Mouse (Mus musculus) intestine, postnatal 0 days (tissue): ENCODE measurements at regions not wholly inside any gene's neighbourhood (a gene's known extent, or its start where the extent isn't known, plus 50 kb on each side); places are given as distances from the start of the nearest gene placed in this dataset.

Experiments
- ATAC-seq: fragments of 200-750 bp; cut with Nextera tagmentation; 2 replicates; pipeline ENCODE4 v1.8.0; 2017; ENCODE audit warnings: mild to moderate bottlenecking, moderate TSS enrichment, moderate library complexity
- H3K27ac ChIP-seq: fragments of 300-500 bp; sonication (generic); 2 replicates; pipeline ENCODE4 v1.5.1; 2014; ENCODE audit warnings: mild to moderate bottlenecking, low read depth, low read length, moderate library complexity
- H3K27me3 ChIP-seq: fragments of 300-500 bp; sonication (generic); replicated peaks from 2 replicates; pipeline ENCODE4 v1.6.1; 2014; ENCODE audit warnings: low read length, mixed read lengths; ENCODE audit not compliant: control insufficient read depth, insufficient read depth
- H3K36me3 ChIP-seq: fragments of 300-500 bp; sonication (generic); 2 replicates; pipeline ENCODE4 v1.6.1; 2014; ENCODE audit warnings: mild to moderate bottlenecking, moderate library complexity; ENCODE audit not compliant: control insufficient read depth, insufficient read depth
- H3K4me1 ChIP-seq: fragments of 300-500 bp; sonication (generic); replicated peaks from 2 replicates; pipeline ENCODE4 v1.6.1; 2014; ENCODE audit warnings: antibody characterized with exemption, low read length, mixed read lengths; ENCODE audit not compliant: control insufficient read depth, insufficient read depth
- H3K4me2 ChIP-seq: fragments of 300-500 bp; sonication (generic); replicated peaks from 2 replicates; pipeline ENCODE4 v1.6.1; 2014; ENCODE audit warnings: low read depth, mild to moderate bottlenecking, moderate library complexity
- H3K4me3 ChIP-seq: fragments of 300-500 bp; sonication (generic); 2 replicates; pipeline ENCODE4 v1.5.1; 2014; ENCODE audit warnings: low read depth, low read length
- H3K9ac ChIP-seq: fragments of 300-500 bp; sonication (generic); 2 replicates; pipeline ENCODE4 v1.6.1; 2014; ENCODE audit warnings: mild to moderate bottlenecking, low read depth, low read length
- H3K9me3 ChIP-seq: fragments of 300-500 bp; sonication (generic); 2 replicates; pipeline ENCODE4 v1.6.1; 2016; ENCODE audit warnings: mixed run types; ENCODE audit not compliant: control insufficient read depth
- CTCF ChIP-seq: sonication (generic); IDR thresholded peaks from 2 replicates; pipeline ENCODE4 v1.5.1; 2016; ENCODE audit warnings: low read depth, mild to moderate bottlenecking, control low read depth, antibody characterized with exemption, moderate library complexity
- WGBS: fragments of 180-500 bp; shearing (Covaris S2); extraction: QIAGEN DNeasy Blood & Tissue Kit; methylation state at CpG from one replicate; pipeline ENCODE4 v1.1.7; 2014; 5-methylcytosine and 5-hydroxymethylcytosine counted together

DNA sequence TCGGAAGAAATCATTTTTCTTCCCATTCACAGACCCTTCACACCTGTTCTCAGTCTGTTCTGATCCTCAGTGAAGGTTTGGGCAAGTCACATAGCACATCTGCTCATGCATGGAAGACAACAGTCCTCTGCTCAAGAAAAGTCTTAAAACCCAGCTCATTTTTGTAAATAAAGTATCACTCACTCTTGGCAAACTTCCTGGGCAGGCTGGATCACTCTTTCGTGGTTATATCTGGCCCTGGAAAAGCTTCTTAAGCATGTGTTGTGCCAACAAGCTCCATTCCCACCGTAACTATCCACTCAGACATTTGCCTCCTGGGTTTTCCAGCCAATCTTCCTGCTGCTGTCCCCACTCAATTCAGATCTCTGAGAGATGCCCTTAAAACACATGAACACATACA is 103.2 kb upstream of the Cep85l start:
- WGBS, result 68% methylated on average over 3 of the region's 3 CpGs
- no peaks in the 10 kb centered on the region for H3K27me3 ChIP-seq
- no peak overlapping the region for H3K27ac ChIP-seq

DNA sequence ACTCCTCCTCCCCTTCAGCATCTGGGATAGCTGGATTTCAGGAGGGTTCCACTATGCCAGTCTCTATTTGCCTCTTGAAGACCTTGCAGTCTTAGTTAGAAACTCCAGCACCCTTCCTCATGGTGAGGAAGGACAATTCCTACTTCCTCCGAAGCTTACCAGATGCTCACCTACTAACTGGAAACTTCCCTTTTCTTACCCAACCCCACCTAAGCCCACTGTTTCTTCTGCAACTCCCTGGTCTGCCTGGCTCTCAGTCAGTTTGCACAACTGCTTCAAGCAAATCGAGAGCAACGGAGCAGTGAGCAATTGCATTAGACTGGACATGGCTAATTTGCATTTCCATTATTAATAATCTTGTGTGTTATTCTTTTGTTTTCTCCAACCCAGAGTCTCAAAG is 90.5 kb upstream of the Cep85l start:
- 87% methylated on average over 3 of the region's 3 CpGs for WGBS
- no peak overlapping the region for H3K9ac ChIP-seq
- H3K4me1 ChIP-seq, result no peaks in the 10 kb centered on the region
- H3K27ac ChIP-seq, result no peak overlapping the region
- 0 out of 2 replicates have a peak, but pooled peaks cover 4% of the 10 kb centered on the region for H3K9me3 ChIP-seq
- TF ChIP-seq CTCF, result no peak
- H3K36me3 ChIP-seq, result no peaks in the 10 kb centered on the region
- no peak for ATAC-seq
- H3K4me3 ChIP-seq, result no peak overlapping the region
- no peaks in the 10 kb centered on the region for H3K27me3 ChIP-seq
- H3K4me2 ChIP-seq, result no peak overlapping the region

More for the DNA sequence above, 103.2 kb upstream of the Cep85l start:
- H3K4me2 ChIP-seq, result no peak overlapping the region
- TF ChIP-seq CTCF, result no peak
- no peak overlapping the region for H3K9ac ChIP-seq
- H3K4me3 ChIP-seq, result no peak overlapping the region
- ATAC-seq, result no peak
- no peaks in the 10 kb centered on the region for H3K4me1 ChIP-seq
- H3K9me3 ChIP-seq, result no peaks in the 10 kb centered on the region
- H3K36me3 ChIP-seq, result no peaks in the 10 kb centered on the region

DNA sequence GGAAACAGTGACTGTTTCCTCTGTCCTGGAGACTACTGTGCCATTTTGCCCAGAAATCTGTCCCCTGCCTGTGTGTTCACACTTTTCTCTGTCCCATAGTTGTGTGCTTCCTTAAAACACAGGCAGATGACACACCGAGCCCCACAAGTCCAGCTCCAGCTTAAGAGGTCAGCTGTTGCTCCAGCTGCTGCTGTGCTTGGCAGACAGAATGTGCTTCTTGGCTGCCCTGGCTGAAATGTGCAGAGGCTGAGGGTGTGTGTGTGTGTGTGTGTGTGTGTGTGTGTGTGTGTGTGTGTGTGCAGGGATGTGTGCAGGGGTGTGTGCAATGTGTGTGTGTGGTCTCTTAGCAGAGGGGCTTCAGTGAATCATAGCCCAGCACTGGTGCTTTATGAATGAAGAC is 89.9 kb upstream of the Cep85l start:
- no peaks in the 10 kb centered on the region for H3K36me3 ChIP-seq
- no peak for TF ChIP-seq CTCF
- no peak overlapping the region for H3K27ac ChIP-seq
- ATAC-seq, result no peak
- no peak overlapping the region for H3K4me3 ChIP-seq
- H3K4me2 ChIP-seq, result no peak overlapping the region
- no peaks in the 10 kb centered on the region for H3K4me1 ChIP-seq
- 66% methylated on average over 1 of the region's 1 CpGs for WGBS
- H3K27me3 ChIP-seq, result no peaks in the 10 kb centered on the region
- 0 out of 2 replicates have a peak, but pooled peaks cover 4% of the 10 kb centered on the region for H3K9me3 ChIP-seq
- H3K9ac ChIP-seq, result no peak overlapping the region

DNA sequence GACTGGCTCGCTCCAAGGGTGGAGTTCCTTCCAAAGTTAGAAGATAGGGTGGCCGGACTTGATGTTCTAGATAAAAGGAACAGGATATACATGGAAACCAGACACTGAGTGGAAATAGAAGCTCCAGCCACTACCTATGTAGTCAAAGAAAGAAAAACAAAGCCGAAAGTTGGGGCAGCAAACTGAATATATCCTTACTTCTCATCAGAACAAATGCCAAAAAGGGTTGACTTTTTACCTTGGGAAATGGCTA is 88.5 kb upstream of the Cep85l start:
- H3K27ac ChIP-seq, result no peak overlapping the region
- no peak overlapping the region for H3K4me3 ChIP-seq
- H3K9me3 ChIP-seq, result 0 out of 2 replicates have a peak, but pooled peaks cover 4% of the 10 kb centered on the region
- ATAC-seq, result no peak
- WGBS, result 88% methylated on average over 3 of the region's 3 CpGs
- H3K4me2 ChIP-seq, result no peak overlapping the region
- TF ChIP-seq CTCF, result no peak
- no peak overlapping the region for H3K9ac ChIP-seq
- H3K4me1 ChIP-seq, result no peaks in the 10 kb centered on the region
- H3K27me3 ChIP-seq, result no peaks in the 10 kb centered on the region
- no peaks in the 10 kb centered on the region for H3K36me3 ChIP-seq

- no peak overlapping the region for H3K27ac ChIP-seq
- no peaks in the 10 kb centered on the region for H3K27me3 ChIP-seq
- ATAC-seq, result no peak
- 74% methylated on average over 3 of the region's 3 CpGs for WGBS
- H3K9ac ChIP-seq, result no peak overlapping the region
- no peak overlapping the region for H3K4me3 ChIP-seq
- TF ChIP-seq CTCF, result no peak
- no peaks in the 10 kb centered on the region for H3K4me1 ChIP-seq
- no peak overlapping the region for H3K4me2 ChIP-seq
- H3K36me3 ChIP-seq, result no peaks in the 10 kb centered on the region
- H3K9me3 ChIP-seq, result 0 out of 2 replicates have a peak, but pooled peaks cover 4% of the 10 kb centered on the region
These were observed 87.9 kb upstream of the Cep85l start for GRCm38 (mm10) chr10:53467472-53468292.

GRCm38 (mm10) chr10:53466851-53467250 is 87.1 kb upstream of the Cep85l start:
- no peak overlapping the region for H3K27ac ChIP-seq
- H3K4me3 ChIP-seq, result no peak overlapping the region
- H3K4me1 ChIP-seq, result no peaks in the 10 kb centered on the region
- H3K9ac ChIP-seq, result no peak overlapping the region
- H3K4me2 ChIP-seq, result no peak overlapping the region
- no peak for TF ChIP-seq CTCF
- 0 out of 2 replicates have a peak, but pooled peaks cover under 1% of the 10 kb centered on the region for H3K9me3 ChIP-seq
- H3K36me3 ChIP-seq, result no peaks in the 10 kb centered on the region
- no peaks in the 10 kb centered on the region for H3K27me3 ChIP-seq
- 38% methylated on average over 1 of the region's 1 CpGs for whole genome bisulfite sequencing
- no peak for ATAC-seq
